Mouse (Mus musculus) natural killer cell, adult 2 months (primary cell): ENCODE measurements at regions not wholly inside any gene's neighbourhood (a gene's known extent, or its start where the extent isn't known, plus 50 kb on each side); places are given as distances from the start of the nearest gene placed in this dataset.

Source experiments
- DNase-seq, 2 experiments: peaks; one replicate each; pipeline ENCODE4 v3.0.0; 2022; ENCODE audit warnings: low spot score in 2 of 2

DNA sequence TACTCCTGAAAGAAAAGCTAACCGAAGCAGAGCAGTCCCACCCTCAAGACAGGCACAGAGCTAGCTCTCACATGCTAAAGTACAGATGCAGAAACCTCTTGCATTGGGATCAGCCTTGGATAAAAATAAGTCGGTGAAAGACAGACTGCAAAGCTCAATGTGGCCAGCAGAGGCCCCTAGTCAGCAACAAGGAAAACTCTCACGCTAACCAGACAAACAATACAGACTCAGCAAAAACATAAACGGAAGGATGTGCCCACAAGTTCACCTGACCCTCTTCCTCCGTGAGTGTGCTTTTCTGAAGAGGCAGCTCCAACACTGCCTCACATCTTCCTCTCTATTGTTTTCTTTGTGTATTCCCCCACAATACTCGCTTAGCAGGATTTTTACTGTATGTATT is 77.8 kb downstream of the Rpia start:
- DNase-seq = peak; percentile 22 to 65

DNA sequence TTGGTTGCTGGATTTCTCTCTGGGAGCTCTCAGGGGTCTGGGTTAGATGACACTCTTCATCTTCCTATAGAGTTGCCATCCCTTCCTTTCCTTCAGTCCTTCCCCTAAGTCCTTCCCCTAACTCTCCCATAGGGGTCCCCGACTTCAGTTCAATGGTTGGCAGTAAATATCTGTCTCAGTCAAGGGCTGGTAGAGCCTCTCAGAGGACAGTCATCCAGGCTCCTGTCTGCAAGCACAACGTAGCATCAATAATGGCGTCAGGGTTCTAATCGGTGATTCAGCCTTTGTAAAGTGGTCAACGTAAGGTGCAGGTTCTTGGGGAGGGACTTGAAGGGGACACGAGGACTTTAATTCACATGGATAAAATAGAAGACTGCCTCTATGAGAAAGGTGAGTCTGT is 78.4 kb downstream of the Rpia start:
- no peak for DNase-seq

DNA sequence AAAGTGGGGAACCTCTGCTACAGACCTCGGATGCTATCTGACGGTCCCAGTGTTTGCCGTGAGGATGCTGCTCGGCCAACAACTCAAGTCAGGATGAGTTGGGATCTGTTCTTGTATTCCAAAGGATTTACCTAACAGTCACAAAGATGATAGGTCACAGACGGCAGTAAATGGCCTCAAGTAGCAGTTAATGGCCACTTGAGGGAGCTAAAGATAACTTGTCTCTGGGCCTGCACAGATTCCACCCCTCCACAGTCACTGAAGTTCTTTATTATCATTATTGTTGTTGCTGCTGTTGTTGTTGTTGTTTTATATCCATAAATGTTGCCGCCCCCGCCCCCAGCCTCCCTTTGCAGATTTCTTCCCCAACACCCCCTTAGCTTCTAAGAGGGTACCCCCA is 78.9 kb downstream of the Rpia start:
- no peak for DNase-seq

DNA sequence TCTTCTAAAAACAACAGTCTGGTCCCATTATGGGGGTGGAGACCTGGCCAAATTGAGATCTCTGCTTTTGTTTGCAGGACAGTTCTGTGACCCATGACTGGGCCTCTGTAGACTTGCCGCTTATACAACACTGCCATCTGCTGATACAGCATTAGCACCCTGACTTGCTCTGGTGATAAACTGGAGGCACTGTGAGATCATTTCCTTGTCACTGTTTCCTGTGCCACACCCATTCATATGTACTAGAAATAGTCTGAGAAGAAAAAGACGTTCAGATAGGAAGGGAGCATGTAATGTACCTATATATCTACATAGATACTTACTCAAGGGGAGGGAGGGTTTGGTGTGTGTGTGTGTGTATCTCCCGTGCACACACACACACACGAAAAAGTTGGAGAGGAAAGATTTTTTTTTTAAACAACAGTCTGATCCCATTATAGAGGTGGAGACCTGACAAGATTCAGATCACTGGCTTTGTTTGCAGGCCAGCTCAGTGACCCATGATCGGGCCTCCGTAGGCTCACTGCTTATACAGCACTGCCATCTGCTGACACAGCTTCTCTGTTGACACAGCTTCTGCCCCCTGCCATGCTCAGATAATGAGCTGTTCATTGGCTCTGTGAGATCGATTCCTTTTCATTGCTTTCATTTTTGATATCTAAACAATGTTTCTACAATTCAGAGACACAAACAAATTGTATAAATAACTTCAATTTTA is 82.5 kb downstream of the Rpia start:
- DNase-seq = peak; percentile 41 to 73

DNA sequence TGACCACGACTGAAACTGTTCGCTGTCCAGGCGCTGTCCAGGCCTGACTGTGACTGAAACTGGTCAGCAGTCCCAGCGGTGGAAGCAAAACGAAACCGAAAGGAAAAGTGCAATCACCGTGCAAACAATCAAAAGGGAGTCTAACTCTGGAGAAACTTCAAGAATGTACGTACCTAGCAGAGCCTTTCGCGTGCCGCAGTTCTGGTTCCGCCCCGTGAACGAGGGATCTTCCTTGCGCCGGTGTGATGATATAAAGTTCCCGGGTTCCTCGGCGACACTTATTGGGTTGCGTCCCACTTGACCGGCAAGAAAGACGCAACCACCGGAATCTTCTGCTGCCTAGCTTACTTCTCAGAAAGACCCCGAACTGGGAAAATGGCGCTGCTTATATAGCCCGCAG is 96.4 kb downstream of the Rpia start:
- no peak for DNase-seq
